Mouse (Mus musculus) layer of hippocampus, postnatal 25 days (tissue): ENCODE measurements at regions not wholly inside any gene's neighbourhood (a gene's known extent, or its start where the extent isn't known, plus 50 kb on each side); places are given as distances from the start of the nearest gene placed in this dataset.

Experiments
- DNase-seq, 2 experiments: peaks; one replicate each; pipeline ENCODE4 v3.0.0; 2022; ENCODE audit warnings: mixed read lengths in 2 of 2, low spot score in 1 of 2; ENCODE audit errors: extremely low spot score in 1 of 2

- DNase-seq, result no peak
Observed at GRCm38 (mm10) chr6:147686927-147687326, 211.3 kb downstream of the Ccdc91 start.

DNA sequence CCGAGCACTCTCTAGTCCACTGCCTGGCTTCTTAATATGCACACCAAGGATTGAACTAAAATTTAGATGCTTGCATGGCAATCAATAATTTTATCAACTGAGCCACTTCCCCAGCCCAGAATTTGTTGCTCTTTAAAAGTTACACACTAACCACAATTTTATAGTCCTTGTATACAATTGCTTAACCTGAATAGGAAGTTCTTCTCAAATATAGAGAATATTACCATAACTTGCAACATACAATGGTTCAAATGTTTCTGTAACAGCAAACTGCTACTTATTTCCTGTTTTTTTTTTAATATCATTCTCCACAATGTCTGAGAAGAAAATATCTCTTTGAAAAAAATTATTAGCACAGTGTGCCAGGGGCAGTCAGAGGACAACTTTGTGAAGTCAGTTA is 222.6 kb downstream of the Ccdc91 start:
- DNase-seq, result no peak

- no peak for DNase-seq
Observed at GRCm38 (mm10) chr6:147699449-147699848, 223.8 kb downstream of the Ccdc91 start.

- DNase-seq, result no peak
Observed at GRCm38 (mm10) chr6:147700629-147701028, 225.0 kb downstream of the Ccdc91 start.

DNA sequence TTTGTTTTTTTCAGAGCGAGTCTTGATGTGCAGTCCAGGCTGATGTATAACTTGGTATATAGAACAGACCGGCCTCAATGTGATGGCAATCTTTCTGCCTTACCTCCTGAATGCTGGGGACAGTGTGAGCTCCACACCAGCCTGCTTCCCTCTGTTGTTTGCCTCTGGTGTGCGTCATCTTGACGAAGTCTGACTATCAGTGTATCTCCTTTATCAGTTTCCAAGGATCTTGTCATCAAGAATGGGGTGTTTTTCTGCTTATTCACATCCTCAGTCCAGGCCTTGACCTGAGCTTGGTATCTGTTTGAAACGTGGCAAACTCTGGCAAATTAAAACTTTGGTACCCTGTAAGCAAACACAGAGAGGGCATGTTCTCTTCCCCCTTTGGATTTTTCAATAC is 226.3 kb downstream of the Ccdc91 start:
- no peak for DNase-seq

GRCm38 (mm10) chr6:147704297-147704696 is 228.7 kb downstream of the Ccdc91 start:
- no peak for DNase-seq

DNA sequence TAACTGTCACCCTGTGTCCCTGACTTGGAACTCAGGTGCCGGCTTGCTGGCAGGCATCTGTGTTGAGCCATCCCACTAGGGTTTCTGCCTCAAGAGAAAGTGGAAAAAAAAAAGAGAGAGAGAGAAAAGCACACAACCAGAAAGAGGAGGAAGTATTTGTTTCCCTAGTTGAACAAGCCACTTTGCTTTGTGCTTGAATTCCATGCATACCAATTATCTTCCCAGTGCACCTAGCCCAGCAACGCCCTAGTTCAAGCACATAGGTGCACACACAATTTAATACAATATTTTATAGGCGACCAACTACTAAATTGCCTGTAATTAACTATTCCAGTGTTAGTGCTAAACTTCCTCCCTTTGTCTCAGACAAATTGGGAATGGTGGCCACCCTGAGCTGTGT is 230.3 kb downstream of the Ccdc91 start:
- DNase-seq, result no peak

DNA sequence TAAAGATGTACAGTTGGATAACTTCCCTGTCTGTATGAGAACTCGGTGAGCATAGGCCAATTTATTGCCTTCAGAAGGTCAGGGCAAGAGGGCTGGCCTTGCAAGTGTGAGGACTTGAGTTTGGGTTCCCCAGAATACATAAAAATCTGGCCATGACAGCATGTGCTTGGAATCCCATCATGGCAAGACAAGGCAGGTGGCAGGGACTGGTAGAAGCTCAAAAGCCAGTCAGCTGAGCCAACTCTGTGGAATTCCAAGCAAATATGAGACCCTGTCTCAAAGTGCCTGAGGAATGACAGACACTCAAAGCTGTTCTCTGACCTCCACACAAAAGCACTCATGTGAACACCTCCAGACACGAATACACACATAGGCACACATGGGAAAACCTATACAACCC is 231.1 kb downstream of the Ccdc91 start:
- no peak for DNase-seq

DNA sequence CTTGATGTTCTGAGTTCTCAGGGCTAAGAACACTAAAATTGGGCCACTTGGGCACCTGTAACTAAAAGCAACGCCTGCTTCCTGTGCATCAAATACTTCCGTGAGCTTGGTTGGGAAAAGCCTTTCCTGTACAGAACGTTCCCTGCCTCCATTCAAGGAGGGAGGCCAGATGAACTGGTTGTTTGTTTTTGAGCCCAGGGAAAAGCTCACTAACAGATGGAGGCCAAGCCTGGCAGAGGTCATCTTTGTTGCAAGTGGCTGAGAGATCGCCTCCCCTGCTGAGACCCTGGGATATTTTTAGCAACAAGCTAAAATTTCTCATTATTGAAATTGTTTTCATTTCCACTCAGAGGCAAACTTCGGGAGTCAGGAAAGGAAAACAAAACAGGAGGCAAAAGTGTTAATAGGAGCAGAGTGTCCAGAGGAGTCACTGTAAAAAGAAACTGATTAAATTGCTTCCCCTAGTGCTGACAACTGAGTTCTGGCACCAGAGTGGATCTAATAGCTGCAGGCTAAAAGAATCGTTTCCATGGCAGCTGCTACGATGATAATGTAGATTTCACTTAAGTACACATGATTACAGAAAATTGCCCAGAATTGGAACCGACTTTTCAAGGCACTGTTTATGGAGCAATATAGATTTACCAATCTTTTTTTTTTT is 242.6 kb downstream of the Ccdc91 start:
- DNase-seq, result peak in 1 of 2 experiments; percentile 20

GRCm38 (mm10) chr6:147718713-147719490 is 243.3 kb downstream of the Ccdc91 start:
- no peak for DNase-seq

DNA sequence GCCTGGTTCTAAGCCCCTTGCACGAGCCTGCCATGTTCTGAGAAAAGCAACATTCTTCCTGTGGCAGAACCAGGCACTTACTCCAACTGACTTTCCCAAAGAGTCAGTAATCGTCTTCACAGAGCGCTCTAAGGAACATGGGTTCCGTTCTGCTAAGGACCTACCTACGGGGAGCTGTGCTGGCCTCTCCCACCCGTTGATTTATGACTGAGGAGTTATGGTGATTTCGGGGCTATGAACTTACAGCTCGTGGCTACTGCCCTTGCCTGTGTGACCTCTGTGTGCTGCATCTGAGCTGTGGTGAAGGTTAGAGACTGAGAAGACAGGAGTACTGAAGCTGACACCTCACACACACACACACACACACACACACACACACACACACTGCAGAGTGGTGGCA is 243.9 kb downstream of the Ccdc91 start:
- no peak for DNase-seq

GRCm38 (mm10) chr6:147723336-147723735 is 247.7 kb downstream of the Ccdc91 start:
- no peak for DNase-seq

DNA sequence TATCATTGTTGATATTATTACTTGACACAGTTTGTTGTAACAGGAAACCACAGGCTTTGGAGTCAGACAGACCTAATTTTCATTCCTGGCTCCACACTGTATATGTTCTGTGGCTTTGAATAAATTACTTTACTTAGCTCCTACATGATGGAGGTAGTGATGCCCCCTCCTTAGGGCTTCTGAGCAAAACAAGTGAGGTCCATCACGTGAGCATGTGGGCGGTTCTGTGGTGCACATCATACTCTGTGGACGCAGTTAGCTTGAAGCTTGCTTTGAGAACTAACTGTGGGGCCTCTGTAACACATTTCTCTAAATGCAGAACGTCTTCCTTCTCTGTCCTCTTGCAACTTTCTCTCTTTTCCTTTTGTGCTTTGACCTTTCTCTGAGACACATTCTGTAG is 251.4 kb downstream of the Ccdc91 start:
- DNase-seq, result no peak

- no peak for DNase-seq
Observed at GRCm38 (mm10) chr6:147727644-147728533, 252.3 kb downstream of the Ccdc91 start.

DNA sequence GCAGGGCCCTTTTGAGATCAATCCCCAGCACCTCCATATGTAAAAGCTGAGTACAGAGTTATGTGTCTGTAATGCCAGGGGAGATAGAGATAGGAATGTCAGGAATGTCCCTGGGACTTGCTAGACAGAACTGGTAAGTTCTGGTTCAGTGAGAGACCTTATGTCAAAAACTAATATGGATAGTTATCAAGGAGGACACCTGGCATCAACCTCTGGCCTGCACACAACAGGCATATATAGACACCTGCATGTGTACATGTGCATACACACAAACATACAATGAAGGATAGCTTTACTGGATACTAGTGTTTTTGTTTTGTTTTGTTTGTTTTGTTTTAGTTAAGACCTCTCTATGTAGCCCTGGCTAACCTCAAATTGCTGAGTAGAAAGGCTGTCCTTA is 254.1 kb downstream of the Ccdc91 start:
- DNase-seq, result no peak

GRCm38 (mm10) chr6:147738621-147739325 is 263.1 kb downstream of the Ccdc91 start:
- no peak for DNase-seq

DNA sequence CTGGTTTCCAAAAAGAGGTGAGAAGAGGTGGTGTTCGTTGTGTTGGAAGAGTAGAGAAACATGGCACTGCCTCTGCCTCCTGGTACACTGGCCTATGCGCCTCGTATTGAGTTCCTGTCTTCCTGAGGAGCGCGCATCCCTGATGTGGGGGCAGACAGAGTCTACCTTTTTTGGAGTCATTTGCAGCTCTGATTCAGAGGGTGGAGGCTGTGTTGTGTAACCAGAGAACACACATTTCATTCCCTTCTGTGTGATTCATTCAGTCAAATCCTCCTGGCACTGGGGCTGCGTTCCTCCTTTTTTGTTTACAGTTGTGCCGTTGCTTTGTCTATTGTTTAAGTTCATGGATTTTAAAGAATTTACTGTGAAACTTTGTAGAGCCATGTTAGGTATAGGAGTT is 265.8 kb downstream of the Ccdc91 start:
- DNase-seq, result peak in 1 of 2 experiments; percentile 5

GRCm38 (mm10) chr6:147744081-147744480 is 268.5 kb downstream of the Ccdc91 start:
- DNase-seq, result no peak

DNA sequence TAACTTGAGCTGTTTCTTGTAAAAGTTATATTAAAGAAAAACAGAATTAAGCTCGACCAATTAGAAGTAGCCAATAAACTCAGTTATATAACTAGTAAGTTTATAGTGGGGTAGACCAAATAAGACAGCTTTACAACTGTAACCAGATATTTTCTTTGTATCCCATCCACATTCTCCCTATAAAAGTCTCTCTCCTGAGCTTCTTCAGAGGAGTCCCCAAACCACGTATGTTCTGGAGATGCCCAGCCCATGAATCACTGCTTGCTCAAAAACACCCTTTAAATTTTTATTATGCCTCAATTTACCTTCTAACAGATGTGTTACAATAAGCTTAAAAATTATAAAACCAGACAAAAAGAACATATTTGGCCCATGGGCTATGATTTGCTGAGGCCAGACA is 270.1 kb downstream of the Ccdc91 start:
- DNase-seq, result no peak

DNA sequence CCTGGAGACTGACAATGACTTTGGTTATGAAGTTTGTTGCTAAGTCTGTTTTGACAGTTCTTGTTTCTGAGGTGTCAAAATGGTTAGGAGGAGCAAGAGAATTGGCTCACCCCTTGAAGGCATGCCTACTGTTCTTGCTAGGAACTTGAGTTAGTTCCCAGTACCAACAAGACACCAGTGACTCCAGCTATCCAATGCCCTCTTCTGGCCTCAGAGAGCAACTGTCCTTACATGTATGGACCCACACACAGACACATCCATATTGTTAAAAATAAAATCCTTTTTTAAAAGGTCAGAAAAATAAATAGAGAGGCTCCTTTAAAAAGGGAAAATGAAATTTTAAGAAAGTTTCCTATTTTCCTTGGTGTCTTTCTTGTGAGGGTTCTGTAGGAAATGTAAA is 272.3 kb downstream of the Ccdc91 start:
- no peak for DNase-seq

DNA sequence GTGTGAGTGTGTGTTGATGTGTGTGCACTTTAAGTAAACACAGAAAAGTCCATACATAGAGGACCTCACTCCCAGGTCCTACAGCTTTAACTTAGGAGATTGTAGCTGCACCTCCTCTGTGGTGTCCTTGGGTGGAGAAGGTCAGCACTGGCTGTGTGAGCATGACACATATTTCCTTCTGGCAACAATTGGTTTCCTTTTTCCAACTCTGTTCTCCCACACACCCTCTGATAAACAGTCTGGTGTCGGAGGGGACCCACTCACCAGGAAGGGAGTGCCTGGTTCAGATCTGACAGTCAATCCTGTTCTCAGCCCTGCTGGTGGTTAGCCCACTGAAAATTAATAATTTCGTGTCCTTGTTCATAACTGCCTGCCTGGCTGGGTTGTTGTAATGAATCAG is 276.7 kb downstream of the Ccdc91 start:
- no peak for DNase-seq
